Mouse (Mus musculus) heart, embryonic 14.5 days (tissue): ENCODE measurements around the gene Gnb3. TPM values are rescaled to one million over a fixed set of nuclear protein-coding genes. Genes with fewer than 3 reads are reported as not detected.
"Not testable (repeated sequence)": the region's sequence is repeated elsewhere in the genome, so short reads cannot be mapped to it uniquely, and the experiment has no call there.

Source experiments
- ATAC-seq: fragments of 200-750 bp; cut with Nextera tagmentation; 2 replicates; pipeline ENCODE4 v1.8.0; 2017; ENCODE audit warnings: low read depth, moderate TSS enrichment; ENCODE audit not compliant: insufficient number of reproducible peaks, insufficient read depth, low FRiP score
- H3K27ac ChIP-seq, 2 experiments: fragments of 200-500 bp in 1 of 2; fragments of 300-500 bp in 1 of 2; sonication (generic) in 1 of 2; replicated peaks in 1 of 2; 2 replicates each; pipeline ENCODE4 v1.5.1; 2012 to 2014; ENCODE audit warnings: low read depth in 2 of 2, low read length in 2 of 2, control low read depth in 1 of 2, mild to moderate bottlenecking in 1 of 2, mixed read lengths in 1 of 2; ENCODE audit not compliant: control insufficient read depth in 1 of 2, insufficient read depth in 1 of 2
- H3K27me3 ChIP-seq: fragments of 300-500 bp; sonication (generic); 2 replicates; pipeline ENCODE4 v1.6.1; 2014; ENCODE audit warnings: mild to moderate bottlenecking, low read length, control low read depth; ENCODE audit not compliant: control insufficient read depth, insufficient read depth
- H3K36me3 ChIP-seq: fragments of 300-500 bp; sonication (generic); 2 replicates; pipeline ENCODE4 v1.6.1; 2014; ENCODE audit warnings: mild to moderate bottlenecking, control low read depth, low read length, mixed read lengths; ENCODE audit not compliant: control insufficient read depth, insufficient read depth
- H3K4me1 ChIP-seq, 2 experiments: fragments of 200-500 bp in 1 of 2; fragments of 300-500 bp in 1 of 2; sonication (generic) in 1 of 2; 2 replicates each; pipeline ENCODE4 v1.6.1; 2012 to 2014; ENCODE audit warnings: low read length in 2 of 2, control low read depth in 1 of 2, mixed read lengths in 1 of 2; ENCODE audit not compliant: control insufficient read depth in 2 of 2, insufficient read depth in 2 of 2
- H3K4me2 ChIP-seq: fragments of 300-500 bp; sonication (generic); 2 replicates; pipeline ENCODE4 v1.6.1; 2014; ENCODE audit warnings: mild to moderate bottlenecking, low read length
- H3K4me3 ChIP-seq, 2 experiments: fragments of 200-500 bp in 1 of 2; fragments of 300-500 bp in 1 of 2; sonication (generic) in 1 of 2; 2 replicates each; pipeline ENCODE4 v1.5.1; 2012 to 2014; ENCODE audit warnings: low read length in 2 of 2, mild to moderate bottlenecking in 2 of 2, control low read depth in 1 of 2, low read depth in 1 of 2, moderate library complexity in 1 of 2; ENCODE audit not compliant: control insufficient read depth in 1 of 2, insufficient read depth in 1 of 2
- H3K9ac ChIP-seq: fragments of 300-500 bp; sonication (generic); 2 replicates; pipeline ENCODE4 v1.6.1; 2014; ENCODE audit warnings: mild to moderate bottlenecking, low read length
- H3K9me3 ChIP-seq: fragments of 300-500 bp; sonication (generic); 2 replicates; pipeline ENCODE4 v1.6.1; 2016; ENCODE audit warnings: low read length, control low read depth; ENCODE audit not compliant: control insufficient read depth
- WGBS: fragments of 180-500 bp; shearing (Covaris S2); extraction: QIAGEN DNeasy Blood & Tissue Kit; methylation state at CpG from one replicate; pipeline ENCODE4 v1.1.7; 2014; 5-methylcytosine and 5-hydroxymethylcytosine counted together
- polyA plus RNA-seq: library from polyadenylated mRNA; unstranded; fragments of >200 nt; fragmentation: Nextera tagmentation; extraction: Ambion mirVana; gene quantifications from 2 replicates; pipeline ENCODE4 v1.2.1, GENCODE M21; 2014

Gene Gnb3
- polyA plus RNA-seq, 1 experiment from 2014 or later, result 6.7 TPM

GRCm38 (mm10) chr6:124831649-124832048 lies 8.4 kb downstream of the Gnb3 start:
- Histone ChIP-seq H3K27ac (no peak overlapping the region), H3K4me3 (no peak overlapping the region), H3K9ac (no peak overlapping the region)

DNA sequence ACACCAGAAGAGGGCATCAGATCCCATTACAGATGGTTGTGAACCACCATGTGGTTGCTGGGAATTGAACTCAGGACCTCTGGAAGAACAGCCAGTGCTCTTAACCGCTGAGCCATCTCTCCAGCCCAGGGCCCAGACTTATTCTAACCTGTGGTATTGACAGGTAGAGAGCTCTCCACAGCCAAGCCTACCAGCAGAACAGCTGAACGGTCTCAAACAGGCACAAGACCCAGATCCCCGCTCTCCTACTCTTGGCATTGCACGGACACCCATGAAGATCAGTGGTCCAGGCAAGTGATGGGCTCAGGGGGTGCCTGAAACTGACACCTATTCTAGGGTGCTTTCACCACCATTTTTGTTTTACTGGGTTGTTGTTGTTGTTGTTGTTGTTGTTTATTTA lies 8.9 kb downstream of the Gnb3 start:
- not testable (repeated sequence) for ATAC-seq, H3K9me3 ChIP-seq, H3K27me3 ChIP-seq, H3K9ac ChIP-seq, H3K27ac ChIP-seq
- H3K4me1 ChIP-seq, result peaks cover 13 to 25% of the 10 kb centered on the region in 2 experiments
- H3K36me3 ChIP-seq, result peaks cover 40% of the 10 kb centered on the region
- peak overlapping the region in 1 of 2 experiments; percentile 68; a peak in 1 of 4 replicates for H3K4me3 ChIP-seq
- 95% methylated on average over 4 of the region's 4 CpGs for WGBS
- H3K4me2 ChIP-seq, result peak overlapping the region; percentile 90

More at GRCm38 (mm10) chr6:124831649-124832048, 8.4 kb downstream of the Gnb3 start:
- Histone ChIP-seq H3K9me3 (no peaks in the 10 kb centered on the region), H3K36me3 (peaks cover 38% of the 10 kb centered on the region), H3K4me1 (peaks cover 13 to 29% of the 10 kb centered on the region in 2 experiments), H3K4me2 (no peak overlapping the region), H3K27me3 (no peaks in the 10 kb centered on the region)
- WGBS, result 95% methylated on average over 8 of the region's 8 CpGs
- ATAC-seq, result no peak

- ATAC-seq, result peak; percentile 83
- Histone ChIP-seq H3K36me3 (peaks cover 49% of the 10 kb centered on the region), H3K4me1 (peaks cover 8 to 17% of the 10 kb centered on the region in 2 experiments), H3K9me3 (no peaks in the 10 kb centered on the region), H3K27ac (peak overlapping the region; percentile 94 to 99), H3K4me2 (peak overlapping the region; percentile 90), H3K9ac (peak overlapping the region; percentile 86), H3K27me3 (no peaks in the 10 kb centered on the region), H3K4me3 (peak overlapping the region; percentile 68 to 87)
- WGBS, result under 1% methylated on average over 38 of the region's 38 CpGs
Measured at GRCm38 (mm10) chr6:124829799-124830700, 10.0 kb downstream of the Gnb3 start.

GRCm38 (mm10) chr6:124828868-124829798 lies 10.9 kb downstream of the Gnb3 start, which contains the start of the genes Usp5 and Cdca3:
TSS of gene Usp5 (minus strand) at chr6:124829484.
TSS of gene Cdca3 (plus strand) at chr6:124829547.
- Histone ChIP-seq H3K27me3 (no peaks in the 10 kb centered on the region), H3K4me2 (peak within 1 kb of the TSS; percentile 97), H3K36me3 (peaks cover 49% of the 10 kb centered on the region), H3K4me1 (peaks cover 8 to 17% of the 10 kb centered on the region in 2 experiments), H3K4me3 (peak within 1 kb of the TSS; percentile 68 to 87), H3K9ac (peak within 1 kb of the TSS; percentile 86), H3K9me3 (no peaks in the 10 kb centered on the region), H3K27ac (peak within 1 kb of the TSS; percentile 94 to 99)
- ATAC-seq, result peak; percentile 93
- under 1% methylated on average over 55 of the region's 55 CpGs for WGBS

DNA sequence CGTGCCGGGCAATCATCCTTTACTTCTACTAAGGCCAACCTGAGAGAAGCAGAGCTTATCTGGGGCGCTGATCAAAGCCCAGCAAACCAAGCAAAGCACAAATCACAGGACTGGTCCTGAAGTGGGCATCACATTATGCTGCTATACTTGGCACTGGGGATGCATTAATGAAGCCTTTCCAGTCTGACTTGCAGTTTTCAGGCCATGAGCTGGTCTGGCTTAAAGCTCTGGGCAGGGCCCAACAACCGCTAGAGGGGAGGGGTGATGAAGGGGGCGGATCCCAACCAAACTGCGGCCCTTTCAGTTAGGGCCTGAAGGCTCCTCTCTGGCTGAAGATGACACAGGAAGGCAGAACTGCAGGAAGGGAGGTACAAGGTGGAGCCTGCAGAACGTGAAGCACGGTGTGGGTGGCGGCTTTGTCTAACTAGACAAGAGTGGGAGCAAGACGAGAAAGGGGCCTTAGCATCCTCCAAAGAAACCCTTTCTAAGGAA lies 11.9 kb downstream of the Gnb3 start:
- peak overlapping the region; percentile 68 to 81 for H3K4me3 ChIP-seq
- H3K36me3 ChIP-seq, result peaks cover 49% of the 10 kb centered on the region
- no peak for ATAC-seq
- H3K4me1 ChIP-seq, result peaks cover 8 to 17% of the 10 kb centered on the region in 2 experiments
- H3K9me3 ChIP-seq, result no peaks in the 10 kb centered on the region
- no peaks in the 10 kb centered on the region for H3K27me3 ChIP-seq
- peak overlapping the region in 1 of 2 experiments; percentile 61; a peak in 3 of 4 replicates for H3K27ac ChIP-seq
- 25% methylated on average over 10 of the region's 10 CpGs for WGBS
- H3K4me2 ChIP-seq, result peak overlapping the region; percentile 97
- H3K9ac ChIP-seq, result peak overlapping the region; percentile 80

DNA sequence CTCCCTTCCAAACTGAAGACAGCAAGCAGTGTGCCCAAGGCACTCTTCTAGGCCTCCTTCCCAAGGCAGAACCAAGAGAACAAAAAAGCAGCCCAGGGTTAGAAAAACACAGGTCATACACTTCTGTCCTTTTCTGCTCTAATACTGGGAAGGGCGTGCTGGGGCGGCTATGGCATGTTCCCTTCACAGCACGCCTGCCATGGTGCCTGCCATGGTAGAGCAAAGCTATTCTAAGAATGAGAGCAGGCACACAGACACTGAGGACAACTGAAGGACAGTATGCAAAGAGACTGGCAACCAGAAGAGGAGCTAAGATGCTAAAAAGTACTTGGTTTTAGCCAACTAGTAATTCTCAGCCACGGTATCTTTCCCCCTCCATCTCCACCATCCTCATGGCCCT lies 18.0 kb downstream of the Gnb3 start:
- Histone ChIP-seq H3K9me3 (no peaks in the 10 kb centered on the region), H3K4me1 (no peaks in the 10 kb centered on the region), H3K4me2 (no peak overlapping the region), H3K36me3 (peaks cover 93% of the 10 kb centered on the region), H3K27me3 (no peaks in the 10 kb centered on the region), H3K9ac (no peak overlapping the region), H3K4me3 (no peak overlapping the region), H3K27ac (peak overlapping the region; percentile 19 to 32; a peak in 1 of 4 replicates)
- 86% methylated on average over 4 of the region's 4 CpGs for WGBS
- ATAC-seq, result no peak

- Histone ChIP-seq H3K27me3 (no peaks in the 10 kb centered on the region), H3K9me3 (no peaks in the 10 kb centered on the region), H3K4me1 (no peaks in the 10 kb centered on the region), H3K4me2 (no peak overlapping the region), H3K9ac (no peak overlapping the region), H3K27ac (no peak overlapping the region), H3K4me3 (no peak overlapping the region), H3K36me3 (peaks cover 100% of the 10 kb centered on the region)
- ATAC-seq, result no peak
- 88% methylated on average over 5 of the region's 5 CpGs for WGBS
Measured at GRCm38 (mm10) chr6:124820891-124821290, 19.2 kb downstream of the Gnb3 start.
